Mouse (Mus musculus): ENCODE results near the gene Txk. TPM values are rescaled to one million over a fixed set of nuclear protein-coding genes. Genes with fewer than 3 reads are reported as not detected.

Gene Txk
- polyA plus RNA-seq, 1 experiment from 2014 or later: not detected

DNA sequence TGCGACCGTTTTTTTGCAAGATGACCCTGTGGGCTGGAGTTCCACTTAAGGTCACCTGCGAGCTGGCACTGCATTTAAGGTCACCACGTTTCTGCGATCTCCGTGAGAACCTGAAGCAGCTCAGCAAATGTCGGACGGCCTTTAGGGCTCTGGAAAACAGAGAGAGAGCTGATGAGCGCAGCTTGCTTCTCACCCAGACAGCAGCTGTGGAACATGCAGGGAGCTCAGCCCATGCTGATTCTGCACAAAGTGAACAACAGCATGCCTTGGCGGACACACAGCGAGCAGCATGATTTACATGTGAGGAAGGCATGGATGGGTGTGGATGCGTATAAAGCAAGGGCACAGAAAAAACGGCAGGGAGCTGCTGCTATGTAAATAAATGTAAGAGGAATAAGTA lies 56.1 kb downstream of the Txk start:
- Histone ChIP-seq H3K27ac (ENCODE audit: low read depth, low read length) (no peak overlapping the region), H3K4me3 (ENCODE audit: low read depth, low read length) (no peak overlapping the region), H3K4me2 (no peak overlapping the region), H3K27me3 (ENCODE audit: control insufficient read depth, insufficient read depth, low read length) (no peaks in the 10 kb centered on the region), H3K9ac (ENCODE audit: low read length) (no peak overlapping the region), H3K4me1 (ENCODE audit: control insufficient read depth, insufficient read depth, low read length) (no peaks in the 10 kb centered on the region), H3K36me3 (ENCODE audit: control insufficient read depth, insufficient read depth, low read length) (no peaks in the 10 kb centered on the region), H3K9me3 (ENCODE audit: control insufficient read depth, low read length) (peaks cover 2% of the 10 kb centered on the region; the same call in 1 of the 2 replicates)
- DNase-seq (ENCODE audit: low spot score, missing footprints) (no peak), ATAC-seq (ENCODE audit: low FRiP score) (no peak)
- 80% methylated on average over 13 of the region's 13 CpGs for WGBS

DNA sequence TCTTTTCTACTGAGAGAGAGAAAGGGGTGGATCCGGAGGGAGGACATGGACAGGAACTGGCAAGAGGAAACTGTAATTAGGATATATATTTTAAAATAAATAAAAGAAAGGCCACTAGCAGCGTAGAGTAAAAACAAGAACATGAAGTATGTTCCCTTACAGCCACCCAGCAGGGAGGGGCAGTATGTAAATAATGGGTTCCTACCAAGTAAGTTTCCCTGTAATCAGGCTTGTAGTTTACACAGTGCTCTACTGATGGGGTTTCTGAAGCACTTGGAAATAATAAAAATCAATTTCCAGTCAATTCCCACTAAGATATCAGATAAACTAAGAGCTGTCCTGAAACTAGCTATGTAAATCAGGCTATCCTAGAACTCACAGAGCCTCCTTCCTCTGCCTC lies 57.9 kb downstream of the Txk start:
- H3K4me2 ChIP-seq: no peak overlapping the region
- ATAC-seq (ENCODE audit: low FRiP score): no peak
- 90% methylated on average over 2 of the region's 2 CpGs for WGBS

DNA sequence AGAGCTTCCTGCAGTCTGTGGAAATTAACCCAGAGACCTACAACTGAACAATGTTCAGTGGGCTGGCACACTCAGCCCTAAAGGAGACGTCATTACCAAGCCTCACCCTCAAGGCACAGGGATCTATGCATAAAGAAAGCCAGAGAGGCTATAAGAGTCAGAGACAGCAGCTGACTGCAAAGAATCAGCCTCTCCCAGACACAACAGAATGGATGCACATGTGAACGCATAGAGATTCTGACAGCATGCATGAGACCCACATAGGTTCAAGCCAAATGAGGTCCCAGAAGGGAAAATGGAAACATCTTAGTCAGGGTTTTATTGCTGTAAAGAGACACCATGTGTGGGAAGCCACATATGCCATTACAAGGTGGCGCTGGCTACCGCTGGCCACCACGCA lies 62.1 kb downstream of the Txk start:
- no peaks in the 10 kb centered on the region for H3K36me3 ChIP-seq (ENCODE audit: control insufficient read depth, insufficient read depth, low read length)
- no peaks in the 10 kb centered on the region for H3K9me3 ChIP-seq (ENCODE audit: control insufficient read depth, low read length)
- no peaks in the 10 kb centered on the region for H3K27me3 ChIP-seq (ENCODE audit: control insufficient read depth, insufficient read depth, low read length)
- no peak overlapping the region for H3K9ac ChIP-seq (ENCODE audit: low read length)
- DNase-seq (ENCODE audit: low spot score, missing footprints) (no peak), ATAC-seq (ENCODE audit: low FRiP score) (no peak)
- no peak overlapping the region for H3K27ac ChIP-seq (ENCODE audit: low read depth, low read length)
- H3K4me2 ChIP-seq: no peak overlapping the region
- WGBS: 91% methylated on average over 5 of the region's 5 CpGs
- no peak overlapping the region for H3K4me3 ChIP-seq (ENCODE audit: low read depth, low read length)
- H3K4me1 ChIP-seq (ENCODE audit: control insufficient read depth, insufficient read depth, low read length): no peaks in the 10 kb centered on the region

More for the DNA sequence above, 57.9 kb downstream of the Txk start:
- H3K27me3 ChIP-seq (ENCODE audit: control insufficient read depth, insufficient read depth, low read length): no peaks in the 10 kb centered on the region
- DNase-seq (ENCODE audit: low spot score, missing footprints): no peak
- no peaks in the 10 kb centered on the region for H3K4me1 ChIP-seq (ENCODE audit: control insufficient read depth, insufficient read depth, low read length)
- no peak overlapping the region for H3K9ac ChIP-seq (ENCODE audit: low read length)
- no peak overlapping the region for H3K4me3 ChIP-seq (ENCODE audit: low read depth, low read length)
- H3K27ac ChIP-seq (ENCODE audit: low read depth, low read length): no peak overlapping the region
- H3K9me3 ChIP-seq (ENCODE audit: control insufficient read depth, low read length): no peaks in the 10 kb centered on the region
- H3K36me3 ChIP-seq (ENCODE audit: control insufficient read depth, insufficient read depth, low read length): no peaks in the 10 kb centered on the region

DNA sequence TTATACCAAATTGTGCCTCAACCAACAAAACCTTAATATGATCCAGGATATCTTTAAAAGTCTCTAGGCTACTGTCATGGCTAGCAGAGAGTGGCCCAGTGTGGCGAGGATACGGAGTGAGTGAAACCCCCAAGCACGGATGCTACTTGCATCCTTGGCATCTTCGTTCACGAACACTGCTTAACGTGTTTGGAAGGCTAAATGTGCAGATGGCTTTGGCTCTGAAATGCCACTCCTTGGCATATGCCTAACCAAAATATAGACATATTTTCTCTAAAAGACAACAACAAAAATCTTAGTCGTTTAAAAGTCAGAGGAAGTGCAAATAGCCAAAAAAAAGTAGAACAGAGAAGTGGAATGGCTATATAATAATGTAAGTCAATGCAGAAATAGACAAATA lies 63.0 kb downstream of the Txk start:
- Histone ChIP-seq H3K4me2 (no peak overlapping the region), H3K4me1 (ENCODE audit: control insufficient read depth, insufficient read depth, low read length) (no peaks in the 10 kb centered on the region), H3K27ac (ENCODE audit: low read depth, low read length) (no peak overlapping the region), H3K9ac (ENCODE audit: low read length) (no peak overlapping the region), H3K4me3 (ENCODE audit: low read depth, low read length) (no peak overlapping the region), H3K36me3 (ENCODE audit: control insufficient read depth, insufficient read depth, low read length) (no peaks in the 10 kb centered on the region), H3K9me3 (ENCODE audit: control insufficient read depth, low read length) (no peaks in the 10 kb centered on the region), H3K27me3 (ENCODE audit: control insufficient read depth, insufficient read depth, low read length) (no peaks in the 10 kb centered on the region)
- DNase-seq (ENCODE audit: low spot score, missing footprints): no peak
- no peak for ATAC-seq (ENCODE audit: low FRiP score)
- WGBS: 92% methylated on average over 7 of the region's 7 CpGs

DNA sequence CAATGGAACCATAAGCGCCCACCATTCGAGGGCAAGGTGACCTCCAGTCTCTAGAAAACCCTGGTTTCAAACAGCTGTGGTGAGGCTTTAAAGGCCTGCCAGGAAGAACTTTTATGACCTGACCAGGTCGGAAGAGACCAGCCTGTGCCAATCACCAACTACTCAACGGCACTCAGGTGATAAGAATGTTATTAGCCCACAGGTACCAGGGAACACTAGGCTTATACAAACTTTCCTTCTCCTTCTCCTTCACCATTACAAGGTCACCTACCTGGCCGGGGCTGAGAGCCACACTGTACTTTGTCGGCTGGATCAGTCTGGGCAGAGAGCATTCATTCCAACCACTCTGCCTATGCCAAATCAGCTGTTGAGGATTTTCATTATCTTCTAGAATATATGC lies 71.1 kb downstream of the Txk start:
- Histone ChIP-seq H3K27me3 (ENCODE audit: control insufficient read depth, insufficient read depth, low read length) (no peaks in the 10 kb centered on the region), H3K36me3 (ENCODE audit: control insufficient read depth, insufficient read depth, low read length) (no peaks in the 10 kb centered on the region), H3K4me1 (ENCODE audit: control insufficient read depth, insufficient read depth, low read length) (no peaks in the 10 kb centered on the region), H3K4me3 (ENCODE audit: low read depth, low read length) (no peak overlapping the region), H3K27ac (ENCODE audit: low read depth, low read length) (no peak overlapping the region), H3K9me3 (ENCODE audit: control insufficient read depth, low read length) (no peaks in the 10 kb centered on the region), H3K9ac (ENCODE audit: low read length) (no peak overlapping the region), H3K4me2 (no peak overlapping the region)
- 93% methylated on average over 6 of the region's 6 CpGs for WGBS
- DNase-seq (ENCODE audit: low spot score, missing footprints) (no peak), ATAC-seq (ENCODE audit: low FRiP score) (no peak)

DNA sequence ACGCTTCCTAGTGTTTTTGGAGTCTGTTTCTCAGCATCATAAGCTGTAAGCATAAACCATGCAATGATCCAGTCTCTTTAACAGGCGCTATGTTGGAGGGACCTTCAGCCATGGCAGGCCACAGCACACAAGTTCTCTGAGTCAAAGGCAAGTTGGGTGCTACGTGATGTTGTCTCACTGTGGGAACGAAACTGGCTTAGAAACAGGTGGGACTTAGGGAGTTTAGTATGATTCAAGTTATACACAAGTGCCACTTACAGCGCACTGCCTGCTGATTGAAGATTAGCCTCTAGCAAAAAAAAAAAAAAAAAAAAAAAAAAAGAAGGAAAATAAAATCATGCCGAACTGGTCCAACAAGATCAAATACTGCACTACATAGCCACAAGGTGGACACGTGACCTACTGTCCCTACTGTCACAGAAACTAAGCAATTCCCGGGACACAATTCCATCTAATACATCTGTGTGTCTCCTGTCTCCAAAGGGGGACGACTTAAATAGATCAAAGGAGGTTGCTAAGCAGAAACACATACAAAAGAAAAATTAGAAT lies 77.5 kb downstream of the Txk start:
- 86% methylated on average over 9 of the region's 9 CpGs for WGBS
- no peaks in the 10 kb centered on the region for H3K27me3 ChIP-seq (ENCODE audit: control insufficient read depth, insufficient read depth, low read length)
- H3K27ac ChIP-seq (ENCODE audit: low read depth, low read length): no peak overlapping the region
- H3K4me3 ChIP-seq (ENCODE audit: low read depth, low read length): no peak overlapping the region
- no peak overlapping the region for H3K4me2 ChIP-seq
- H3K9me3 ChIP-seq (ENCODE audit: control insufficient read depth, low read length): no peaks in the 10 kb centered on the region
- ATAC-seq (ENCODE audit: low FRiP score): no peak
- no peaks in the 10 kb centered on the region for H3K36me3 ChIP-seq (ENCODE audit: control insufficient read depth, insufficient read depth, low read length)
- DNase-seq (ENCODE audit: low spot score, missing footprints): no peak
- H3K9ac ChIP-seq (ENCODE audit: low read length): no peak overlapping the region
- H3K4me1 ChIP-seq (ENCODE audit: control insufficient read depth, insufficient read depth, low read length): peaks cover 8% of the 10 kb centered on the region; the same call in 1 of the 2 replicates

DNA sequence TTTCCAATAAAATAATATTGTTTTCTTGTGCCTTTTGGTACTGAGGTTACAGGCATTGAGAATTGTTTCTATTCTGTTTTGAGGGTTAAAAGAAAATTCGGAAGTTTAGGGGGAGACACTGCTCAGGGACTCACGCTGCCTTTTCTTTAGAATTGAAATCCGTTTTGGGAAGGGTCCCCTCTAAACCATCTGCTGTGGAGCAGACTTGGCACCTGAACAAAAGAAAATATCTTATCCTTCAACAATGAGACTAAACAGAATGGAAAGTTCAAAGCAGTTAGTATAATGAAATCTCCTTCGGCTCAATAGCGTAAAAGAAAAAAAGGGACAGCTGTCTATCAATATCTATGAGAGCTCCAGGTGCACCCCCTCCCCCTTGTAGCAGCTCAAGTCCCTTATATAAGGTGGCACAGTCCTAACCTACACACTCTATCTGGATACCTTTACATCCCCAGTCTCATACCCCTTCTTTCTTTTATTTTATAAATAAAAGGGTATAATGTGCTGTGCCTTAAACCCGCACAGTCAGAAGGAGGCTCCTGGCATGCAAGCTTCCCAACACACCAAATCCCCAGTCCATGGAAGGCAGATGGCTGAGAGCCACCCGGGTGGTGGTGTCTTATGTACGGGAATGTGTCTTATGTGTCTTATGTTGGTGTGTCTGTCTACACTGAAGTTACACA lies 81.4 kb downstream of the Txk start:
- Histone ChIP-seq H3K9me3 (ENCODE audit: control insufficient read depth, low read length) (no peaks in the 10 kb centered on the region), H3K27ac (ENCODE audit: low read depth, low read length) (no peak overlapping the region; the same call in 1 of the 2 replicates), H3K4me2 (no peak overlapping the region), H3K27me3 (ENCODE audit: control insufficient read depth, insufficient read depth, low read length) (no peaks in the 10 kb centered on the region), H3K36me3 (ENCODE audit: control insufficient read depth, insufficient read depth, low read length) (no peaks in the 10 kb centered on the region), H3K4me1 (ENCODE audit: control insufficient read depth, insufficient read depth, low read length) (peaks cover 8% of the 10 kb centered on the region; the same call in 1 of the 2 replicates), H3K4me3 (ENCODE audit: low read depth, low read length) (no peak overlapping the region), H3K9ac (ENCODE audit: low read length) (no peak overlapping the region)
- ATAC-seq (ENCODE audit: low FRiP score) (peak; percentile 83), DNase-seq (ENCODE audit: low spot score, missing footprints) (peak; percentile 85)
- WGBS: 27% methylated on average over 8 of the region's 8 CpGs

DNA sequence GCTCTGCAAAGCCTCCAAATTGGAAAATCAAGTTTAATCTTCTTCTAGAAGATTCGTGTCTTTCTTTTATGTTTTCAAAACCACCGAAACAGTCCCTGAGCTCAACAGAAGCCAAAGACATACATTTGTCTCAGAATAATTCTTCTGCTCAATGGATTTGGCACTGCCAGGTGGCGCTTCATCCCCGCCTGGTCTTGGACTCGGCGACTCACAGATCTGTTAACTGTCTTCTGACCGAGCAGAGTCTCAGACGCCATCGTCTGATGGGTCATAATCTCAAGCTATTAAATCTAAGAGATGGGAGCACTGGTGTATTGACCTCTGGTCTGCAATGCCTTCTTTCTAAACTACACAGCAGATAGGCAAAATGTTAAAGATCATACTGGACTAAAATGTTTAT lies 84.2 kb downstream of the Txk start:
- Histone ChIP-seq H3K4me3 (ENCODE audit: low read depth, low read length) (no peak overlapping the region), H3K27ac (ENCODE audit: low read depth, low read length) (no peak overlapping the region), H3K4me2 (no peak overlapping the region), H3K9ac (ENCODE audit: low read length) (no peak overlapping the region), H3K36me3 (ENCODE audit: control insufficient read depth, insufficient read depth, low read length) (no peaks in the 10 kb centered on the region), H3K27me3 (ENCODE audit: control insufficient read depth, insufficient read depth, low read length) (no peaks in the 10 kb centered on the region), H3K9me3 (ENCODE audit: control insufficient read depth, low read length) (no peaks in the 10 kb centered on the region), H3K4me1 (ENCODE audit: control insufficient read depth, insufficient read depth, low read length) (peaks cover 8% of the 10 kb centered on the region; the same call in 1 of the 2 replicates)
- ATAC-seq (ENCODE audit: low FRiP score) (no peak), DNase-seq (ENCODE audit: low spot score, missing footprints) (no peak)
- 87% methylated on average over 9 of the region's 9 CpGs for WGBS

DNA sequence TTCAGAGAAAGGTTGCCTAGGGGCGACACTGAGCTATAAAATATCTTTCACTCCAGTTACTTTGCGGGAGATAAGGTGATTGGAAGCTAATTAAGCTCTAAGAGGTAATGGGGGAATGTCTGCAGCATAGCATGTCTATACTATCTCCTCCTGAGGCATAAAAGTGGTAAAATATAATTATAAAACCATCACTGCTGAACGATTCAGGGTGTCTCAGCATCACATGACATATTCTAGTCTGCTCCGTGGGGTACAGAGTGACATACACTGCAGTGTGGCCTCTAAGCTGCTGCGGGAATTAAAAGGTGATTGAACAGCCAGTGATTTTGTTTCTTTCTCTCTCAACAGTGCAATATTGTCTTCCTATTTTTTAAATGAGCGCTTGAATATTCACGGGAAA lies 86.1 kb downstream of the Txk start:
- H3K27ac ChIP-seq (ENCODE audit: low read depth, low read length): no peak overlapping the region
- peaks cover 8% of the 10 kb centered on the region; the same call in 1 of the 2 replicates for H3K4me1 ChIP-seq (ENCODE audit: control insufficient read depth, insufficient read depth, low read length)
- WGBS: 81% methylated on average over 7 of the region's 7 CpGs
- no peak overlapping the region for H3K9ac ChIP-seq (ENCODE audit: low read length)
- H3K4me3 ChIP-seq (ENCODE audit: low read depth, low read length): no peak overlapping the region
- H3K4me2 ChIP-seq: no peak overlapping the region
- H3K27me3 ChIP-seq (ENCODE audit: control insufficient read depth, insufficient read depth, low read length): no peaks in the 10 kb centered on the region
- no peaks in the 10 kb centered on the region for H3K9me3 ChIP-seq (ENCODE audit: control insufficient read depth, low read length)
- no peaks in the 10 kb centered on the region for H3K36me3 ChIP-seq (ENCODE audit: control insufficient read depth, insufficient read depth, low read length)
- no peak for ATAC-seq (ENCODE audit: low FRiP score)
- no peak for DNase-seq (ENCODE audit: low spot score, missing footprints)
